Mouse (Mus musculus): ENCODE data around the gene Bcar1.
A peak's percentile ranks its signal among the peaks of the same experiment; 100 is the strongest.

The Bcar1 gene

DNA sequence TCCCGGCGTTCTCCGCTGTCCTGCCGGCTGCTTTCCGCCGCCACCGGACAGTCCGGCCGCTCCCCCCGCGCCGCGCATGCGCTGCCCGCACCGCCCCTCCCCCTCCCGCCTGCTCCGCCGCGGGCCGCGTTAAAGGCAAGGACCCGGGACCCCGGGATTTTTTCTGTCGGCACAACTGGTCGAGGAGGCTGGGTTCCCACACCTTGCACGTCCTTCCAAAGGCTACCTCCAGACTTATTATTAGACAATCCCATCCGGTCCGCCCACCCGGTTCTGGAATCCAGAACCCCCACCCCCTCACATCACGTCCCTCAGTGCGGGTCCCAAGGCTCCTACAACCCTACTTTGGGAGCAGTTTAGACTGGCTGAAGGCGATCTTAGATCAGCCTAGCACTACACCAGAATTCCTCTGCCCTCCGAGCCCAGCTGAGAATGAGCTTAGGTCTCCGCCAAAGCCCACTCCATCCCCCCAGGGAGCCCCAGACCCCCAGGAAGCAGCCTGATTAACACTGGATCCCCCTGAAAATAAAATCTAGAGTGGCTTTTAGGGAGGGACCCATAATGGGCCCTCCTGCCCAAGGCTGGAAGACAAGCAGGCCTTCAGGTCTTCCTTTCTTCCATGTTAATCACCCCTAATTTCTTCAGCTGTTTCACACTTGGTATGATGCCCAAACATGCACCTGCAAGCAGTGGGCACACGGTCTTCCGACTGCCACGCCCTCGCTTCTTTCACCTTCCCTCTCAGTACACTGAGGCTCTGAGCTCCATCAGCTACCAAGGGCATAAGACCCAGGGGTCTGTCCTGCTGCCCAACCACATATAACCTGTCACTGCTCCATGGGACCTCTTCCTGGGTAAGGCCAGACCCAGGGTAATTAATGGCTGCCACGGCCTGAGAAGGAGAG is at the start of gene Bcar1:
Gene Bcar1 (minus strand): TSS at position 18 of the 905 bp plus-strand sequence.
- DNase-seq (ENCODE audit: extremely low spot score, low spot score) = peak; percentile 93

DNA sequence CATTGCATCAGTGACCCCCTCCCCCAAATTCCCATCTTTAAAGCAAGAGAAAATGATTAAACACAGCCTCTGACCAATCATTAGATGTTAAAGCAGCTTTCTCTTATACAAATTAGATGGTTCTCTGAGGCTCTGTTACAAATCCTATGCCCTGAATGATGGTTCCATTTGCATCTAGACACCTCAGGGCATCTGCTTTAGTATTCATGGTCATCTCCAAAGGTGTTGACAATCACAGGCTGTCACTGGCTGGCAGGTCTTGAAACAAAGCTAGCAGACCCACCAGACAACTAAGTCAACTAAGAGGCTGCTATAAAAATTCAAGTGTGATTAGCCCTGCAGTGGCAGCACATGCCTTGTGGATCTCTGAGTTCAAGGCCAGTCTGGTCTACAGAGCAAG is 46.0 kb upstream of the Bcar1 start:
- DNase-seq (ENCODE audit: extremely low spot score, low spot score) = no peak

GRCm38 (mm10) chr8:111789200-111789599 is 45.6 kb upstream of the Bcar1 start:
- DNase-seq (ENCODE audit: extremely low spot score, low spot score) = no peak

DNA sequence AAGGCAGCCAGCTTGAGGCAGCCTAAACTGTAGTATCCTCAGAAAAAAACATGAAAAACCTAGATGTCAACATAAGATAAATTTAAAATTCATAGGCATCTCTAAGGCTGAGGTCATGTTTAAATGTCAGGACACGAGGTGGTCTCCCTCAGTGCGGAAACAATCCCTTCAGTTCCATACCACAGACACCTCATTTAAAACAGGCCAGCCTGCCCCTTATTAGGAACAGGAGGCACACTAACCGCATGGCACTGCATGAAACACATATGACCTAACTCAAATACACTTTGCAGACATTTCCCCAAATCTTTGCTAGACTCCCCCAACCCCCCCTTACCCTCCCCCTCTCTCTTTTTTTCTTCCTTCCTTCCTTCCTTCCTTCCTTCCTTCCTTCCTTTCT is 44.9 kb upstream of the Bcar1 start:
- DNase-seq (ENCODE audit: extremely low spot score, low spot score) = no peak

GRCm38 (mm10) chr8:111788085-111788484 is 44.5 kb upstream of the Bcar1 start:
- DNase-seq (ENCODE audit: extremely low spot score, low spot score) = no peak

GRCm38 (mm10) chr8:111787683-111788082 is 44.1 kb upstream of the Bcar1 start:
- DNase-seq (ENCODE audit: extremely low spot score, low spot score) = no peak

DNA sequence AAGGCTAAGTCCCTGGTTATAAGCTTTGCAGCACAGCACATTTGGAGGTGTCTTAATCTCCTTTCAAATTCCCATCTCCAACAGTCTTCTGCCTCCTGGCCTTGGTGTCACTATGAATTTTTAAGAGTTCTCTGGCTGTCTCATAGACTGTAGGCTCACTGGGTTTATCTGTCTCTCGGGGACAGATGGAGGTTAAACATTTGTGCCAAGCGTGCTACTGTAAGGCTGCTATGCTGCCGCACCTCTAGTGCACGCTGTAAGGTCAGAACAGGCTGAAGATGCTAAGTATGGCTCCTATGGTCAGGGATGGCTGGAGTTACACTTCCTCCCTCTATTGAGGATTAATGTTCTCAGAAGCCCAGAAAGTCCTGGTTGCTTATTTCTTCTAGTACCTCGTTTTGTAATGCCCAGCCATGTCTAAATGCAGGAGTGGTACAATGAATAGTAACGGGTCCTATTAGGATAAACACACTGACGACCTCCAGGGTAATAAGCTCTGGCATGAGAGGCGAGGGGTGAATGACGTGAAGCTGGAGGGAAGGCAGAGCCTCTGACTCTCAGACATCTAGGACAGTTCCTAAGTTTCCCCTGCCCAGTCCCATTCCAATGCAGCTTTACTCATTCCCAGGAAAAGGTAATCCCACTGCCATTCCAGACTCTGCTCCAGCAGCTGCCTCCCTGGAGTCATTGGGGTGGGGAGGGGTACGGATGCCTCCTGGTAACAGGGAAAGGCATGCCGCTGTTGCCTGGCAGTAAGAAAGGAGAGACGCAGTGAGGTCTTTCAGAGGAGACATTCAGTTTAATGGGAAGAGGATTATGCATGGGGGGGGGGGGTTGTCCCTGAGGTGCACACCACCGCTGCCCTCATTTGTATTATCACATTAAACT is 43.3 kb upstream of the Bcar1 start:
- no peak for DNase-seq (ENCODE audit: extremely low spot score, low spot score)

- DNase-seq (ENCODE audit: extremely low spot score, low spot score) = no peak
These were observed 42.5 kb upstream of the Bcar1 start for GRCm38 (mm10) chr8:111786116-111786515.

DNA sequence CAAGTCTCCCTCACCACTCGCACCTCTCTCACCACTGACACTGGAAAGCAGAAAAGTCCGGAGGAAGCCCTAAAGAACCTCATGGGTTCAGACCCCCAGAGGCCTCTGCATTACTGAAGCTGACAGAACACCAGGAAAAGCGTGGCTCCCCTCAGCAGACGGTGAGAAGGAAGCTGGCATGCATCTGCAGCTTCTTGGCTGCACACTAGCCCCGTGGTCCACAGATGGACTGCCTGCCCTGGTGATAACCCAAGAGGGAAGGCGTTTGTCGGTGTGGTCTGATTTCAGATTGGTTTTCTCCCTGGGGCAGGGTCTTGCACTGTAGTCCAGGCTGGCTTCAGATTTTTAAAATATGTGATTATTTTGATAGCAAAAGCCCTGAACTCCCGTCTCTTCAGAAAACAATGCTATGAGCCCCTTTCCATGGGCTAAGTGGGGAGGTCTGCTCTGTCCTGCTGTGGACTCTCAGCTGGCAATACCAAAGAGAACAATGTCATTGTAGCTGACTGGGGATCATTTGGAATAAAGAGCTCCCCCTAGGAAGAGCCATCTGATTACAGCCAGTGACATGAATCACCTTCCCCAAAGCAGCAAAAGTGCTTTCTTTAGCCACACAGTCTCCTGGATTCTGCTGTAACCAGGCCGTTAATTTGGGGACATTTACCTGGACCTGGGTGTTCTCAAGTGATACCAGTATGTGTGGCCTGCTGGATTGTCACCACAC is 39.2 kb upstream of the Bcar1 start:
- DNase-seq (ENCODE audit: extremely low spot score, low spot score) = no peak

- DNase-seq (ENCODE audit: extremely low spot score, low spot score) = no peak
These were observed 38.6 kb upstream of the Bcar1 start for GRCm38 (mm10) chr8:111782161-111782560.

DNA sequence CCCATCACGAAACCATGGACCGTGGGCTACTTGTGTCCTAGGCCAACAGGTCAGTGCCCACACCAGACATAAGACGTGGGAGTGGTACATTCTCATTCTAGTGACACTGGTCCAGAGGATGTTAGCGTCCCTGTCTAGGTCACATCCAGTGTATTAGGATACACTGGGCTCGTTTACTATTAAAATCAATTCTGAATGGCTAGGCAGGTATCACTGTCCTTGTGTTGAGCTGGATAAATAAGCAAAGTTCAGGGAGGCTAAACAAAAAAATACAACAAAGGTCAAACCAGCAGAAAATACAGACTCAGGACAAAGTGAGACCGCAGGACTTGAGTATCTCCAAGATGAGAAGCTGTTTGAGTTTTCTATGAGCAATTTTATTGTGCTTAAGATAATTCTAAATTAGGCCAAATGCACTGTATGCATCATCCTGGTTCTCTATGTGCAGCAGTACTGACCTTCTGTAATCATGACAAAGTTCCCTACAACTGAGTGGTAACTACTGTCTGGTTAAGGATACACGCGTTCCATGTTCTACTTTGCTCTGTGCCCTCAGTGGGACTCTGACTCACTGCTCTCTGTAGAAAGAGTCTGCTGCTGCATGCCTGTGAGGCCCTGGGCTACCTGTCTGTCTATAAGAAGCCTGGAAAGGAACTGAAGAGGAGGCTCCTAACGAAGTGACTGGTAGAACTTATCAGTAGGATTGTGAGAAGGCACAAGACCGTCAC is 37.3 kb upstream of the Bcar1 start:
- DNase-seq (ENCODE audit: extremely low spot score, low spot score) = no peak

- no peak for DNase-seq (ENCODE audit: extremely low spot score, low spot score)
These were observed 36.1 kb upstream of the Bcar1 start for GRCm38 (mm10) chr8:111779690-111780089.

- DNase-seq (ENCODE audit: extremely low spot score, low spot score) = no peak
These were observed 35.2 kb upstream of the Bcar1 start for GRCm38 (mm10) chr8:111778801-111779200.

DNA sequence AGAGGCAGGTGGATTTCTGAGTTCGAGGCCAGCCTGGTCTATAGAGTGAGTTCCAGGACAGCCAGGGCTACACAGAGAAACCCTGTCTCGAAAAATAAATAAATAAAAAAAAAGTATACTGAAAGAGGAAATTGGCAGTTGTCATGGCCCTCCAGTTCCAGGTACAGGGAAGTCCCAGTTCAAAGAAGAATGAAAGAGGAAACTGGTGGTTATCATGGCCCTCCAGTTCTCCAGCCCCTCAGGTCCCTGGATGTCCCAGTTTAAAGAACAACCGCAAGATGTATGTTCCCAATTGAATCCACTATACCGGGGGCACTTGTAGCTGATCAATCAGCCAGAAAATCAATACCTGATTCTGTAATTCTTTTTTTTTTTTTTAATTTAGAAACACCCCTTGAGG is 32.9 kb upstream of the Bcar1 start:
- no peak for DNase-seq (ENCODE audit: extremely low spot score, low spot score)

GRCm38 (mm10) chr8:111775766-111776165 is 32.2 kb upstream of the Bcar1 start:
- DNase-seq (ENCODE audit: extremely low spot score, low spot score) = no peak

DNA sequence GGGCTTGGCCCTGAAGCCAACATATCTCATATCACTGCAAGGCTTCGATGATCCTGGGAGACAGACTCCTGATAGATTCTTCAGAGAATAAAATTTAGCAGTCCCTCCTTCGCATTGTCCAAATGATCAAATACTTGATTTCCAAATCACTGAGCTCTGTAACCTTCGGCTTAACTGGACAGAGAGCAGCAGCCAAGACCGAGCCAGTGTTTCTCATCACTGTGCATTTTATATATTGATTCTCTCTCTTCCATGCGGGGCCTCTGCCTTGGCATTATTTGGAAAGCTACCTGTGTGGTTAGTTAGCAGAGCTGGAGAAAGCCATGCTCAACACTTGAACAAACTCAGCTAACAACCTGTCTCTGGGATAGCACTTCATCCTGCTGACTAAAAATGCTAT is 29.9 kb upstream of the Bcar1 start:
- no peak for DNase-seq (ENCODE audit: extremely low spot score, low spot score)

- no peak for DNase-seq (ENCODE audit: extremely low spot score, low spot score)
These were observed 29.4 kb upstream of the Bcar1 start for GRCm38 (mm10) chr8:111773057-111773456.

DNA sequence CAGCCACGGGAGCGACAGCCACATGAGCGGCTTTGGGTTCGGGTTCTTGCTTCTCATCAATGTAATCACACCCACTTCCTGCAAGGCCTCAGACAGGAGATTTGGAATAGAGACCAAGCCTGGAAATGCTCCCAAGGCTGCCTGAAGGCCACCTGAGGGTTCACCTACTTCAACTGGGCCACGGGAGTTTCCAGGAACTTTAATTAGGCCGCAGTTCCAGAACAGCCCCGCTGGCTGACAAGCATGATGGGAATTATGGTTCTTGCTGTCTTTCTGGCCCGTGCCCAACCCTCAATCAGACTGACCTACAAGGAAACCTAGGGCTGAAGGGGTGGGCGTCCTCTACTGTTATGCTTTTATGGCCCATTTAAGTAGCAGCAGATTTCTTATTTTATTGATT is 28.5 kb upstream of the Bcar1 start:
- no peak for DNase-seq (ENCODE audit: extremely low spot score, low spot score)

DNA sequence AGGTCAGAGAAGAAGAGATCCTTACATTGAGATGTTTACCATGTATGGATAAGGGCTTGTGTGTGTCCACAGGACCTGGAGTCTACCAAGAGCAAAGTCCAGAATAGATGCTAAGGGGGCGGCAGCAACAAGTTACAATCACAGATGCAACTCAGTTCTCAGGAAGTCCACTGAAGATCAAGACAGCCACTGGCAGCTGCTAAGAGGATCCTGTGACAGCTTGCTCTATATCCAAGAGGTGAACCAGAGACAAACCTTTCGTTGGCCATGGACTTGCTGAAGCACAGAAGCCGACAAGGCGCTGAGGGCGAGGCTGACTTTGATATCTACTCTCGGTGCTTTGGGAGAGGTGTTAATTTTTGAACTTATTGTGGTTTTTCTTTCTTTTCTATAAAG is 28.0 kb upstream of the Bcar1 start:
- no peak for DNase-seq (ENCODE audit: extremely low spot score, low spot score)

- no peak for DNase-seq (ENCODE audit: extremely low spot score, low spot score)
These were observed 27.5 kb upstream of the Bcar1 start for GRCm38 (mm10) chr8:111770958-111771624.
